Mouse (Mus musculus) liver, adult 2 months (tissue): ENCODE data around the gene Jph2.

ENCODE experiments used
- CTCF ChIP-seq: fragments of 200-500 bp; IDR thresholded peaks from 2 replicates; pipeline ENCODE4 v1.5.1; 2011; ENCODE audit warnings: low read depth, low read length, control low read depth
- POLR2A ChIP-seq: fragments of 200-500 bp; IDR thresholded peaks from 2 replicates; pipeline ENCODE4 v1.6.1; 2011; ENCODE audit warnings: low read length, control low read depth; ENCODE audit not compliant: insufficient read depth; ENCODE audit errors: extremely low read depth

GRCm38 (mm10) chr2:163393976-163394375, 3.8 kb downstream of the Jph2 start:
- TF ChIP-seq POLR2A (no peak), CTCF (no peak)
